Mouse (Mus musculus) myocyte (in vitro differentiated cells): Measurements from ENCODE around the gene Tbc1d25.

Experiments
- MAX ChIP-seq: IDR thresholded peaks from one replicate; pipeline ENCODE4 v1.6.1; 2011; ENCODE audit warnings: low read depth, mild to moderate bottlenecking, control low read depth
- POLR2A ChIP-seq: IDR thresholded peaks from one replicate; pipeline ENCODE4 v1.6.1; 2011; ENCODE audit warnings: low read depth, mild to moderate bottlenecking, control low read depth, moderate library complexity; ENCODE audit not compliant: insufficient read length
- TCF12 ChIP-seq: IDR thresholded peaks from one replicate; pipeline ENCODE4 v1.6.1; 2011; ENCODE audit warnings: mild to moderate bottlenecking, control low read depth; ENCODE audit not compliant: poor library complexity, insufficient read depth, severe bottlenecking
- USF1 ChIP-seq: IDR thresholded peaks from one replicate; pipeline ENCODE4 v1.6.1; 2011; ENCODE audit warnings: low read depth, mild to moderate bottlenecking, control low read depth, moderate library complexity

DNA sequence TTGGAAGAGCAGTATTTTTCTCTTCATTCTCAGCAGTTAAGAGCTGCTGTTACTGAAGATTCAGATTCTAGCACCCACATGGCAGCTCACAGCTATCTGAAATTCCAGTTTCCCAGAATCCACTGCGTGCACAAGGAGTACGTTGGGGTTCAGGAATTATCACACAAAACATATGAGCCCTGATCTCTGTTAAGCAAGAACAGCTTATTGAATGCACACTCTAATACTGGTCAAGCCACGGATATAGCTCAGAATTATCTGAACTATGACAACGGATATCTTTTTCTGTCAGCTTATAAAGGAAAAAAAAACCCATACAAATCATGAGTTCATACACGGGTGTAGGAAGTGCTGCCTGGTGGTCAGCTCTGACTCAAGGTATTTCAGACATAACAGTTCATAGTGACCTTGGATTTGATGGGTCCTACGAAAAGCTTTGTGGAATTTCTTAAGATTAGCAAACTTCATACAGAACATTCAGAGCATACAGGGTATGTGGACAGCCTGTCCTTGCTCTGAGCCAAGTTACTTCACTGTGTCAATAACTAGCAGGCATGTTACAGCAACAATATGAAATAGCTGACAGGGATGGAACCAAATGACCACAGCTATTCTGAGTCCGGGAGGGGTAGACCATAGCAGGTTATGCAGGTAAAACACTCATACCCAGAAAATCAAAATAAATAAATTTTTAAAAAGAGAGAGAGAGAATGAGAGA is 35.7 kb upstream of the Tbc1d25 start:
- TF ChIP-seq POLR2A = no peak
- TF ChIP-seq MAX = no peak
- no peak for TF ChIP-seq USF1
- no peak for TF ChIP-seq TCF12
